Mouse (Mus musculus): ENCODE data around the gene Dlgap1.

Dlgap1 gene

GRCm38 (mm10) chr17:70864117-70864516 is 895.2 kb downstream of the Dlgap1 start:
- no peak for DNase-seq (ENCODE audit: low read depth, low spot score)

GRCm38 (mm10) chr17:70864645-70865044 is 895.8 kb downstream of the Dlgap1 start:
- no peak for DNase-seq (ENCODE audit: low read depth, low spot score)

GRCm38 (mm10) chr17:70865060-70865604 is 896.3 kb downstream of the Dlgap1 start:
- DNase-seq (ENCODE audit: low read depth, low spot score) = no peak

- DNase-seq (ENCODE audit: low read depth, low spot score) = no peak
Measured at GRCm38 (mm10) chr17:70866029-70866428, 897.2 kb downstream of the Dlgap1 start.

GRCm38 (mm10) chr17:70866538-70867114 is 897.8 kb downstream of the Dlgap1 start:
- no peak for DNase-seq (ENCODE audit: low read depth, low spot score)

DNA sequence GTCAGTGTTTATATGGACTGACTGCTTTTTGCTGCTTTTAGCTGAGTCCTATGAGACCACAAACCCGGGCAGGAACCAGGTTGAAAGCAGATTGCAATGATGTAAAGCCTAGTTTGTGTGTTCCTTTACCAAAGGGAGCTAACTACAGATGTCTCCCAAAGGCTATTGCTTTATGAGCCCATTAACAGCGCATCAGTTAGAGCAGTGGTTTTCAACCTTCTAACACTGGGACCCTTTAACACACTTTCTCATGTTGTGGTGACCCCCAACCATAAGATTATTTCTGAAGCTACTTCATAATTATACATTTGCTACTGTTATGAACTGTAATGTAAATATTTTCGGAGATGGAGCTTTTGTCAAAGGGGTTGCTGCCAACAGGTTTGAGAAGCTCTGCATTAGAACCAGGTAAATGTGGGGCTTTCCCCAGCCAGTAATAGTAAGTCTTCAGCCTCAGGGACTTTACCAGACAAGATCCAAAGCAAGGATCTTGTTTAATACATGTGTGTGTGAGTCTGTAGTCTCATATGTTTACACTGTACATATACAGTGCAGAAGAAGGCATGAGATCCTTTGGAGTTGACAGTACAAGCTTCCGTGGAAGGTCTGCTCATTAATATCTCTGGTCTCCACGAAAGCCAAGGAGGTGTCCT is 899.8 kb downstream of the Dlgap1 start:
- DNase-seq (ENCODE audit: low read depth, low spot score) = no peak

DNA sequence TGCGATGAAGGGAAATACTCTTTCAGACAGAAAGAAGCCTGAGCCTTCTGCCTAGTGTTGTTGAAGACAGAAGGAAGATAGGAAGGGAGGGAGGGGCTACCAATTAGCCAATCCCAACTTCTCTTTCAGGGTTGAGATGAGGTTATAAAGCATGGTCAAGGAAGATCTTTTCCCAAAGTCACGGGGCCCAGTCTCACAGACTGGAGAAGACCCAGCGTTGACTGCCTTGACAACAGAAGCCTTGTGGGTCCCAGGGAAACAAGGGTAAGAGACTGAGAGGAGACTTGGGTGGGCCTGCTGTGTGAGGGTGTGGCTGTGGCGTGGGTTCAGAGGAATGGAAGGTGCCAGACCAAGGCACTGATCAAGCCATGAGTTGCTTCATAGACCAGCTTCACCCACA is 901.7 kb downstream of the Dlgap1 start:
- no peak for DNase-seq (ENCODE audit: low read depth, low spot score)
